Mouse (Mus musculus) brown adipose tissue, adult 24 weeks (tissue): ENCODE results near the gene Rtel1. TPM values are rescaled to one million over a fixed set of nuclear protein-coding genes. Genes with fewer than 3 reads are reported as not detected.

Source experiments
- H3K27ac ChIP-seq: fragments of 200-500 bp; replicated peaks from 2 replicates; pipeline ENCODE4 v1.5.1; 2012; ENCODE audit warnings: low read depth, mild to moderate bottlenecking, low read length
- H3K4me1 ChIP-seq: fragments of 200-500 bp; 2 replicates; pipeline ENCODE4 v1.6.1; 2012; ENCODE audit warnings: low read length, mixed read lengths; ENCODE audit not compliant: control insufficient read depth, insufficient read depth, insufficient read length
- H3K4me3 ChIP-seq: fragments of 200-500 bp; 2 replicates; pipeline ENCODE4 v1.5.1; 2012; ENCODE audit warnings: low read depth, mild to moderate bottlenecking, low read length, moderate library complexity; ENCODE audit not compliant: insufficient read depth
- polyA plus RNA-seq: library from polyadenylated mRNA; stranded (reverse); fragments of >200 nt; gene quantifications from 2 replicates; pipeline ENCODE4 v1.2.4, GENCODE M21; 2012; ENCODE audit not compliant: missing spikeins, insufficient read depth, insufficient read length

The Rtel1 gene
- polyA plus RNA-seq, 1 experiment = 7.2 TPM

DNA sequence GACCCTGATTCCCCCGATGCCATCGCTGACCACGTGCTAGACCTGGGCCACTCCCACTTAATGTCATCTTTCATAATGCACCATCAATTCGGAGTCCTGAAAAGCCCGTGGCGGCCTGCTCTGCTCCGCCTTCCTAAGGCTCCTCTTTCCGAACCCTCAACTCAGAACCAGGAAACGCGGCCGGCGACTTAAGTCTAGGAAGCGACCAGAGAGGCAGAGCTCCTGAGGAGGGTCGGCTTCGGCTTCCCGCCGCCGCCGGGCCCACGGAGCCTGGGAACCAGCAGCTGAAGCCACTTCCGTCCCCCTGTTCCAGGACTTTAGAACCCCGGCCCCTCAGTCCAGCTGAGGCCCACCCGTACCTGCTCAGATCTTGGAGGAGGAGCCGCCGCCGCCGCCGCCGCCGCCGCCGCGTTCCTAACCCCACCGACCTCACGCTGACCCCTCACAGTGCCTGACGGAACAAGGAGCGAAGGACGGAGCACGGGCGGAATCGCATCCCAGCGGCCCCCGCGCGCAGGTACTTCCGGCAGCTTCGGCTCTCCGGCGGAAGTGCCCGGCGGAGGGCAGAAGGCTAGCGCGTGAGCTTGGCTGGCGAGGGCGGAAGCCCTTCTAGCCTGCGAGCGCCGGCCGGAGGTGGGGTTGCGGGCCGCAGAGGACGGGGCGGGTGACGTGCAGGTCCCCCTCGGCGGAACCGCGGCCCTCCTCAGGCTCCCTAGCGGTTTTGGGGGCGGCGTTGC, 45.5 kb downstream of the Rtel1 start, which contains the start of the genes Zgpat and Arfrp1:
Zgpat (plus strand) TSS at position 69 of the 737 bp plus-strand sequence.
Arfrp1 (minus strand) TSS at position 545 of the 737 bp plus-strand sequence.
- peak within 1 kb of the TSS; percentile 87 for H3K27ac ChIP-seq
- peak within 1 kb of the TSS; percentile 86 for H3K4me3 ChIP-seq
- H3K4me1 ChIP-seq = peaks cover 8% of the 10 kb centered on the region

DNA sequence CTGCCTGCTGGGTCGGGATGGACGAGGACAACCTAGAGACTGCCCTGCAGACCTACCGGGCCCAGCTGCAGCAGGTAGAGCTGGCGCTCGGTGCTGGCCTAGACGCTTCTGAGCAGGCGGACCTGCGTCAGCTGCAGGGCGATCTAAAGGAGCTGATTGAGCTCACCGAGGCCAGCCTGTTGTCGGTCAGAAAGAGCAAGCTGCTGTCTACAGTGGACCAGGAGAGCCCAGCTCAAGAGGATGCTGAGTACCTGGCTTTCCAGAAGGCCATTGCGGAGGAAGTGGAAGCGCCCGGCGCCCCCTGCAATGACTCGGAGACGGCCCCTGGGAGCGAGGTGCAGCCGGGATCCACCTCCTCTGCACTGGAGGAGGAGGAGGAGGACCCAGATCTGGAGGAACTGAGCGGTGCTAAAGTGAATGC, 46.1 kb downstream of the Rtel1 start:
- H3K4me1 ChIP-seq = peaks cover 8% of the 10 kb centered on the region
- peak overlapping the region; percentile 83 for H3K27ac ChIP-seq
- peak overlapping the region; percentile 86 for H3K4me3 ChIP-seq

DNA sequence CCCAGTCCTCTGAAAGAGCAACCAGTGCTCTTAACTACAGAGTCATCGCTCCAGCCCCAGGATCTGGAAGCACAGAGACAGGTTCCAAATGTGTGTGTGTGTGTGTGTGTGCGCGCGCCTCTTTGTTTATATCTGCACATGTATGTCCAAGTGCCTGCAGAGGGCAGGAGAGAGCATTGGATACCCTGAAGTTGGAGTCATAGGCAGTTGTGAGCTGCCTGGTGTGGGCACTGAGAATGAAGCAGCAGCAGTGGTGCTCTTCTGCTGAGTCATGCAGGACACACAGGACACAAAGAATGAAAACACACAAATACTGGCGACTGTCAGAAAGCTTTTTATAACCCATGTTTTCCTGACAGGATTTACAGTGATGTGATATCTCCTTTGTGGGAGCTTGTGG, 50.5 kb downstream of the Rtel1 start:
- no peak overlapping the region for H3K27ac ChIP-seq
- peaks cover 10% of the 10 kb centered on the region for H3K4me1 ChIP-seq
- H3K4me3 ChIP-seq = no peak overlapping the region

DNA sequence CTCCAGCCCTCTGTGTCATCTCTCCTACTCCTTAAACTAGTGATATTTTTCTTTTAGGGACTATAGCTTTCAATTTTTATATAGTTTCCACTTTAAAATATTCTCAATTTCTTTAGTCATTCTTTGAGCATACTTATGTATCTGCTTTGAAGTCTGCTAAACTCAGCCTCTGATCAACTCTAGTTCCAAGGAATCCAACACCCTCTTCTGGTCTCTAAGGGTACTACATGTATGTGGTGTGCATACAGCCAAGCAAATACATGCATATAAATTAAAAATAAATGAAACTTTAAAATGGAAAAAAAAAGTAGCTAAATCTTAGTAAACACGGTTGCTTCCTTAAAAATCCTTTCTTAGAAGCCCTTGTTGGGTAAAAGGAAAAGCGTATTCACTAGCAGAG, 56.2 kb downstream of the Rtel1 start:
- H3K4me1 ChIP-seq = peaks cover 2% of the 10 kb centered on the region; the same call in 1 of the 2 replicates
- no peak overlapping the region for H3K4me3 ChIP-seq
- no peak overlapping the region for H3K27ac ChIP-seq

DNA sequence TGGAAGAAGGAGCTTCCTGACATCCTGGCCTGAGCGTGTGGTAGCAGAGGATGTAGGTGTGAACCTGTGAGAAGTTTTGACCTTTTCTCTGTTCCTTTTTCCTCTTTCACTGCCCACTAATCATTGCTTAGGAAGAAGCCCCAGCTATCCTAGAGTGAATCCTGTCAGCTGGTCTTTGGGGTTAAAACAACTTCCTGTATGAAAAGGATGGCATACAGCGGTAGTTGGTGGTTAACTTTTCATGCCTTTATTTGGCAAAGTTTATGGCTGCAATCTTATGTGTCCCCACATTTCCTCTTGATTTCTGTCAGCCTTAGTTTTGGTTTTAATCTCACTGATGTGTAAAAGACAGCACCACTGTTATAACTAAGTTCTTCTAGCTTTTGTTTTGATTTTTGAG, 57.7 kb downstream of the Rtel1 start:
- Histone ChIP-seq H3K27ac (no peak overlapping the region), H3K4me3 (no peak overlapping the region), H3K4me1 (peaks cover 2% of the 10 kb centered on the region; the same call in 1 of the 2 replicates)

DNA sequence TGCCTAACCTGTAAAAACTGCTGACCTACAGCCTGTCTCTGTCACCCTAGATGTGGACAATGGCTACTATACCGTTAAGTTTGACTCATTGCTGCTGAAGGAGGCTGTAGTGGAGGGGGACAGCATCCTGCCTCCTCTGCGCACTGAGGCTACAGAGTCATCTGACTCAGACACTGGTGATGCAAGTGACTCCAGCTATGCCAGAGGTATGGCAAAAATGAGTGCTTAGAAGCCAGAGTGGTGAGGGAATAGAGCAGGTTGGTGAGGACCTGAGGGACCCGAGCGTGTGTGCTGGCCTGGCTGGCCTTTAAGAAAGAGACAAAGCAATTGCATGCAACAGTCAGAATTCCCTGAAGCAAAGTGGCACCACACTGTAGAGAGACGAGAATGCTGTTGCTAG, 59.2 kb downstream of the Rtel1 start:
- Histone ChIP-seq H3K4me3 (no peak overlapping the region), H3K27ac (no peak overlapping the region), H3K4me1 (peaks cover 2% of the 10 kb centered on the region; the same call in 1 of the 2 replicates)

DNA sequence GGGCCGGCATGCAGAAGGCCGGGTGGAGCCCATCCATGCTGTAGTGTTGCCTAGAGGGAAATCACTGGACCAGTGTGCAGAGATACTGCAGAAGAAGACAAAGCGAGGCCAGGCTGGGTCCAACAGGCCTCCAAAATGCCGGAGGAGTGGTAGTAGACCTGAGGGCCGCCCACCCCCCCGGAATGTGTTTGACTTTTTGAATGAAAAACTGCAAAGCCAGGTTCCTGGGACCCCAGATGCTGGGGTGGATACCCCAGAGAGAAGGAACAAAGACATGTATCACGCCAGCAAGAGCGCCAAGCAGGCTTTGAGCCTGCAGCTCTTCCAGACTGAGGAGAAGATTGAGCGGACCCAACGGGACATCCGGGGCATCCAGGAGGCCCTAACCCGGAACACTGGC, 60.2 kb downstream of the Rtel1 start, which contains the start of gene Lime1:
Lime1 (plus strand) TSS at position 301 of the 400 bp plus-strand sequence.
- Histone ChIP-seq H3K4me1 (no peaks in the 10 kb centered on the region; the same call in 1 of the 2 replicates), H3K27ac (no peak within 1 kb of the TSS), H3K4me3 (no peak within 1 kb of the TSS)

DNA sequence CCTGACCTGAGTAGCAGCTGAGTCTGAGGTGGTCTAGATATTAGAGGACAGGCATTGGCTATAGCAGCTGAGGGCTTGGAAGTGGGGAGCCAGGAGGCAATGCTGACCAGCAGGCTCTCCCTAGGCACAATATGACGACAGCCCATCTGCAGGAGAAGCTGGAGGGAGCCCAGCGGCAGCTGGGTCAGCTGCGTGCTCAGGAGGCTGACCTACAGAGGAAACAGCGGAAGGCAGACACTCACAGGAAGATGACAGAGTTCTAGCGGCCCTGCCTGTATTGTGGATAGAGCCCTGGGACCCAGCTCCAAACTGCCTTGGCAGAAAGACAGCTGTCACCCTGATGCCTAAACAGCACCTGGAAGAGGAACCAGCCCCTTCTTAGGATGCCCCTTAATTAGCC, 60.7 kb downstream of the Rtel1 start:
- H3K4me1 ChIP-seq = no peaks in the 10 kb centered on the region; the same call in 1 of the 2 replicates
- no peak overlapping the region for H3K27ac ChIP-seq
- no peak overlapping the region for H3K4me3 ChIP-seq

DNA sequence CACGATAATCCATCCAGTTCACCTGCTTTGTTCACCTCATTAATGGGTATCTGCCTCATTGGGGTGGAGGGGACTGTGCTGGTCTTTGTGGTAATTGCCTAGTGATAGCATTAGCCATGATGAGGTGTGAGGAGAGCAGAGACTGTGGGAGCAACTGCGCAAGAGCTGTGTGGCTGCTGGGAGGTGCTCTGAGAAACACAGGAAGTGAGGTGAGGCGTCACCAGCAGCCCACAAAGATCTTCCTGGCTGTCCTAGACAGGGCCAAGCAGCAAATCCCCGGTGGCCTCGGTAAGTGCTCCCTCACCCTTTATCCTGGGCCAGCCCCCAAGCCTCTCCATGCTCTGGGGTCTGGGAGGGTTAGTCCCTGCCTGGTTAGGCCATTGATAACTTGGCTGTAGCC, 61.6 kb downstream of the Rtel1 start:
- Histone ChIP-seq H3K4me1 (no peaks in the 10 kb centered on the region; the same call in 1 of the 2 replicates), H3K27ac (no peak overlapping the region), H3K4me3 (no peak overlapping the region)

DNA sequence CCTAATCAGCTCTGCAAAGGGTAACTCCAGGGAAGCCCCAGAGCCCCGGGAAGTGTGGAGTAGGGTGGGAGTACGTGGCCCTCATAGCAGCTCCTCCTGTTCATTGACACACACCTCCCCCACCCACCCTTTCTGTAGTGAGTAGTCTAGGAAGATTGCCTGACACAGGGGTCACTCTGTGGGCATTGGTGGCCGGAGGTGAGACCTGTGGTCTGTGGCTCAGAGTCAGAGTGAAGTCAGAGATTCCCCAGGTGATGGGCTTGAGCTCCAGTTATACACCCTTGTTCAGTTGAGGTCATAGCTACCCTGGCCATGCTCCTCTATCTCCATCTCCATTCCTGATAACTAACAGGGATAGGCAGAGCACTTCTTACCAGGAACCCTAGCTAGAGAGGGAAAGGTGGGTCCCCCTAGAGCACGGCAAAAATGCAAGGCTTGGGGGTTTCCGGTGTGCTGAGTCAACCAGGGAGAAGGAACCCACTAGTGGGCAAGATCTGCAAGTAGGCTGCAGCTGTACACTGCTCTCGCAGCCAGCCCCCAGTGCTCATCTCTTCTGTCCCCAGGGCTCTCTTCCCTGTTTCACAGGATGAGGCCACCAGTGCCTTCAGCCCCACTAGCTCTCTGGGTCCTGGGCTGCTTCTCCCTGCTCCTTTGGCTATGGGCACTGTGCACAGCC, 62.2 kb downstream of the Rtel1 start:
- H3K4me1 ChIP-seq = no peaks in the 10 kb centered on the region; the same call in 1 of the 2 replicates
- H3K27ac ChIP-seq = no peak overlapping the region
- H3K4me3 ChIP-seq = no peak overlapping the region

DNA sequence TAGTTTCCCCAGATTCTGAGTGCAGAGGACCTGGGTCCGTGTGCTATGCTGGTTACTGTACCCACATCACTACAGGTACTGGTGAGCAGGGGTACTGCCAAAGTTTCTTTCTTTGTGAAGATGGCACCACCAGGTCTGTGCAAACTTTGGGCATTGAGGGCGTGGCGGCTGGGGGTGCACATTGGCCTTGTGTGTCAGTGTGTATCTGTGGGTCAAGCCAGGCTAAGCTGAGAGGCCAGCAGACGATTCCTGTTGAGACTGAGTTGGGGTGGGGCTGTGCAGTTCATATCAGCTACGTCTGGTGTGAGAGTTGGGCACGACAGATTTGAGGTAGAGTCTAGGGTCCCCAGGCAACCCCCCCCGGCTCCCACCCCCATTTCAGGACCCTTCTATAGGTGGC, 64.9 kb downstream of the Rtel1 start:
- H3K27ac ChIP-seq = no peak overlapping the region
- no peaks in the 10 kb centered on the region; the same call in 1 of the 2 replicates for H3K4me1 ChIP-seq
- no peak overlapping the region for H3K4me3 ChIP-seq

DNA sequence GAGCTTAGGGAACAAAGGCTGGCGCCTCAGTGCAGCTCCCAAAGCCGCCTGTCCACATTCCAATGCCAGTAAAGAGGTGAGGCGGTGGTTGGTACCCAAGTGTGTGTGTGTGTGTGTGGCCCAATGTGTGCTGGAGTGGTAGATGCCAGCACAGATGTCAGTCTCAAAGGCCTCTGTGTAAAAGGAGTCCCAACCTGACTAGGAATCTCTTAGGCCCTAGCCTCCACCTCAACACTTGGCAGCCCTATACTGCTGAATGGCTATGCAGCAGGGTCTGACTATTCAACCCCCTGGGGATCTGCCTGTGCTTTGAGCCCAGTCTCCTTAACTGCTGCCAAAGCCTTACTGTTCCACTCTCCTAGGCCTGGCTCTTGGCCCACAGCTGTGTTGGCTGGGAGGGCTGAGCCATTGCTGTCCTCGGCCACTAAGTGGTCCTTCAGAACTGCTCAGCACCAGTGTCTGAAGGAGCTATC, 65.4 kb downstream of the Rtel1 start:
- no peaks in the 10 kb centered on the region; the same call in 1 of the 2 replicates for H3K4me1 ChIP-seq
- H3K4me3 ChIP-seq = no peak overlapping the region
- H3K27ac ChIP-seq = no peak overlapping the region

DNA sequence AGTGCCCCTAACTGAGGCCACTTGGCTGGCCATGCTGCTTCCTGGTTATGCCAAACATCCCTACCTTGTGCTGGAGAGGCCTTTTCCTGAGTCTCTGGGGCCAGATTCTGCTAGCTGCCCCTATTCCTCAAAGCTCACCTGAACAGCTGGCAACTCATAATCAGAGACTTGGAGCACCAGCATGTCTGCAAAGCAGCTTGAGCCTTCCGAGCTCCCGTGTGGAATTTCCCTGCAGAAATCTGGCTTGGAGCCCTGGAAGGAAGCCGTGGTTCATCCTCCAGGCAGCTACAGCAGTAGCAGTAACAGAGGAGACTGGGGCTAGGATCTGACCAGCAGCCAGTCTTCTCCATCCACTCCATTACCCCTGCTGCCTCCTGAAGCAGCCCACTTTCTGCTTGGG, 66.3 kb downstream of the Rtel1 start:
- Histone ChIP-seq H3K4me1 (no peaks in the 10 kb centered on the region; the same call in 1 of the 2 replicates), H3K27ac (no peak overlapping the region), H3K4me3 (no peak overlapping the region)

DNA sequence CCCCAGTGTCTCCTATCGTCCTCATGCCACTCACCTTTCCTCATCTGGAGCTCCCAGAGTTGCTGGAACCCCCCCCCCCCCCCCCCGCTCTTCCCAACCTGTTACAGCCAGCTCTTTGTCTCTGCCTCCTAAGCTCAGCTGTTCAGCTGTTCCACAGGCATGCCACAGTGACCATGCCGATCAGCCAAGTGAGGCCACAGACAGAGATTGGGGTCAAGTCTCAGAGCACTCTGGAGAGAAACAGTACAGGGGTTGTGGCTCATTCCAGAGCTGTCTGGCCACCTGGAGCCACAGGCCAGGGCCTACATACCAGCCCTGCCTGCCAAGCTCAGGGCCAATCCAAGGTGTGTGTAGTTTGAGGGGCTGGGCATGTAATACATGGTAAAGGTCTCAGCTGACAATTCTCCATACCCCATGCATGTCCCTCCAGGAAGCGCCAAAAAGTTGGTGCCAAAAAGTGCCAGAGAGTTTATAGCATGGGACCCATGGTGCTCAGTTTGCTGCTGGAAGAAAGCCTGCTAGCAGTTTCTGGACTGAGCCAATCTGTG, 67.2 kb downstream of the Rtel1 start:
- no peak overlapping the region for H3K4me3 ChIP-seq
- no peak overlapping the region for H3K27ac ChIP-seq

More for the DNA sequence above, 67.2 kb downstream of the Rtel1 start:
- H3K4me1 ChIP-seq = no peaks in the 10 kb centered on the region; the same call in 1 of the 2 replicates
